Mouse (Mus musculus): ENCODE results near the gene March2. TPM values are rescaled to one million over a fixed set of nuclear protein-coding genes. Genes with fewer than 3 reads are reported as not detected.

Gene March2
- 17.1 and 19.1 TPM in 2 replicates for polyA plus RNA-seq (2011; ENCODE audit: insufficient read depth, insufficient read length, low read depth, missing spikeins)

GRCm38 (mm10) chr17:33718384-33718881 lies at the start of gene March2:
Gene March2, minus strand, starts transcription at chr17:33718670.
- peak within 1 kb of the TSS; percentile 59 for H3K9ac ChIP-seq (ENCODE audit: low read depth, poor library complexity, severe bottlenecking)
- peak within 1 kb of the TSS; percentile 77 for H3K4me3 ChIP-seq (ENCODE audit: low read depth, low read length)
- no peaks in the 10 kb centered on the region for H3K9me3 ChIP-seq (replicated peaks; ENCODE audit: control insufficient read depth, insufficient read depth, low read length, poor library complexity, severe bottlenecking)
- H3K27ac ChIP-seq (ENCODE audit: insufficient read depth, low read length) = no peak within 1 kb of the TSS
- H3K36me3 ChIP-seq (ENCODE audit: control insufficient read depth, insufficient read depth, low read length, poor library complexity, severe bottlenecking) = no peaks in the 10 kb centered on the region
- no peaks in the 10 kb centered on the region for H3K4me1 ChIP-seq (ENCODE audit: control insufficient read depth, insufficient read depth, low read length)
- TF ChIP-seq EP300 (IDR thresholded peaks at IDR 0.05; ENCODE audit: insufficient read depth, low read depth, low read length) (no peak), CTCF (IDR thresholded peaks at IDR 0.05; ENCODE audit: low read depth, low read length) (no peak), POLR2A (IDR thresholded peaks at IDR 0.05; ENCODE audit: insufficient read depth, low read length) (no peak)
- no peaks in the 10 kb centered on the region for H3K27me3 ChIP-seq (ENCODE audit: control insufficient read depth, insufficient read depth, low read length, poor library complexity, severe bottlenecking)

DNA sequence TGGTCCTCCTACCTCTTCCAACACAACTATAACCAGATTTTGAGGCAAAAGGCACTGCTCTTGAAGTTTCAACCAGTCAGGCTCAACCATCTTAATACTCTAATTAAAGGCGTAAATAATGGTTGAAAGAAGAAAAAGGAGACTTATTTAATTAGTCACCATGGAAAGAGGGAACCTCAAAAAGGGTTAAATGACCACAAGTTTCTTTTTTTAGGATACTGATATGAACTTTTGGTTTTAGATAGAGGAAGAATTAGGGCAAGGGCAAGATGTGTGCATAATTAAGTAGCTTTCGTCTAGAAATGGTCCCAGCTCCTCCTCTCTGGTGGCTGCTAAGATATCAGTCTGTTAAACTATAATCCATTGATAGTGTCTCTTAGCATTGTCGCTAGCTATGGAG lies 47.9 kb upstream of the March2 start:
- no peak for TF ChIP-seq EP300 (IDR thresholded peaks at IDR 0.05; ENCODE audit: insufficient read depth, low read depth, low read length)
- H3K36me3 ChIP-seq (ENCODE audit: control insufficient read depth, insufficient read depth, low read length, poor library complexity, severe bottlenecking) = no peaks in the 10 kb centered on the region
- H3K9ac ChIP-seq (ENCODE audit: low read depth, poor library complexity, severe bottlenecking) = no peak overlapping the region
- no peaks in the 10 kb centered on the region; the same call in 1 of the 2 replicates for H3K27me3 ChIP-seq (ENCODE audit: control insufficient read depth, insufficient read depth, low read length, poor library complexity, severe bottlenecking)
- H3K27ac ChIP-seq (ENCODE audit: insufficient read depth, low read length) = no peak overlapping the region
- H3K4me1 ChIP-seq (ENCODE audit: control insufficient read depth, insufficient read depth, low read length) = no peaks in the 10 kb centered on the region
- H3K9me3 ChIP-seq (replicated peaks; ENCODE audit: control insufficient read depth, insufficient read depth, low read length, poor library complexity, severe bottlenecking) = no peaks in the 10 kb centered on the region
- no peak overlapping the region for H3K4me3 ChIP-seq (ENCODE audit: low read depth, low read length)

DNA sequence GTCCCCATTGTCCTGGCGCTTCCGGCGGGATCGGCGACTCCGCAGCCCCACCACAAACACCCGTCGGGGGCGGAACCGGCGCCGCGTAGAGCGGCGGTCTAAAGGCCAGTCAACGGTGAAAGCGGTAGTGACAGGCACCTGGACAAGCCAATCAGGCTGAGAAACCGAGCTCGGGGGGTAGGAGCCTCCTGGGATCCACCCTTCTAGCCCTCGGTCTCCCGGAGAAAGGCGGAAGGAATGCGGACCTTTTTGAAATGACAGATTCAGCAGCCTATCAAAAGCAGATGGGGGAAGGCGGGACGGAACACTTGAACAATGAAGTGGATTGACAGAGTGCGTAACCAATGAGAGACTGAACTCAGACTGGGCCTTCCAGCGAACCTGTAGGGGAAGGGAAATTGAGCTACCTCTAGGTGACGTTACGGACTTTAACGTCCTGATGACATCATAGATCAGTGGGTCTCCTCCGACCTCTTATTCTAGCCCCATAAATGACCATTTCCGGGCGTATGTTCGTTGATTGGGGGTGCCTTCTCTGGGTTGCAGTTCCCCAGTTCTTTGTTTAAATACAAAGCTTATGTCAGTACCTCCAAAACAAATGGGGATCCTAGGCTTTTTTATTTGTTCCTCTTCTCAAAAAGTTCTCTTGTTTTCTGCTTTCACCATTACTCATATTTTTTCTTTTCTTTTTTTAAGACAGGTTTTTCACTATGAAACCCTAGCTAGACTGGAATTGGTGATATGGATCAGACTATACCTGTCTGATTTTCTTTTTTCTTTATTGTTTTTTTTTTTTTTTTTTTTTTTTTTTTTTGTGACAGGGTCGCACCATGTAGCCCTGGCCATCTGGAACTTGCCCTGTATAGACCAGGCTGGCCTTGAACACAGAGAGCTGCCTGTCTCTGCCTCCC lies 42.0 kb upstream of the March2 start, which contains the start of gene Rab11b:
Gene Rab11b, minus strand, starts transcription at position 276 of the 911 bp plus-strand sequence.
- no peaks in the 10 kb centered on the region for H3K27me3 ChIP-seq (ENCODE audit: control insufficient read depth, insufficient read depth, low read length, poor library complexity, severe bottlenecking)
- no peaks in the 10 kb centered on the region for H3K9me3 ChIP-seq (replicated peaks; ENCODE audit: control insufficient read depth, insufficient read depth, low read length, poor library complexity, severe bottlenecking)
- H3K9ac ChIP-seq (ENCODE audit: low read depth, poor library complexity, severe bottlenecking) = peak within 1 kb of the TSS; percentile 85
- TF ChIP-seq CTCF (IDR thresholded peaks at IDR 0.05; ENCODE audit: low read depth, low read length) (no peak), EP300 (IDR thresholded peaks at IDR 0.05; ENCODE audit: insufficient read depth, low read depth, low read length) (no peak), POLR2A (IDR thresholded peaks at IDR 0.05; ENCODE audit: insufficient read depth, low read length) (no peak)
- H3K27ac ChIP-seq (ENCODE audit: insufficient read depth, low read length) = peak within 1 kb of the TSS; percentile 82
- H3K4me1 ChIP-seq (ENCODE audit: control insufficient read depth, insufficient read depth, low read length) = peaks cover under 1% of the 10 kb centered on the region
- H3K36me3 ChIP-seq (ENCODE audit: control insufficient read depth, insufficient read depth, low read length, poor library complexity, severe bottlenecking) = no peaks in the 10 kb centered on the region
- H3K4me3 ChIP-seq (ENCODE audit: low read depth, low read length) = peak within 1 kb of the TSS; percentile 77

GRCm38 (mm10) chr17:33759767-33760254 lies 41.3 kb upstream of the March2 start:
- H3K4me3 ChIP-seq (ENCODE audit: low read depth, low read length) = peak overlapping the region; percentile 77
- H3K36me3 ChIP-seq (ENCODE audit: control insufficient read depth, insufficient read depth, low read length, poor library complexity, severe bottlenecking) = no peaks in the 10 kb centered on the region
- H3K4me1 ChIP-seq (ENCODE audit: control insufficient read depth, insufficient read depth, low read length) = peaks cover 5% of the 10 kb centered on the region
- H3K9ac ChIP-seq (ENCODE audit: low read depth, poor library complexity, severe bottlenecking) = peak overlapping the region; percentile 85
- peak overlapping the region; percentile 82 for H3K27ac ChIP-seq (ENCODE audit: insufficient read depth, low read length)
- H3K9me3 ChIP-seq (replicated peaks; ENCODE audit: control insufficient read depth, insufficient read depth, low read length, poor library complexity, severe bottlenecking) = no peaks in the 10 kb centered on the region
- no peaks in the 10 kb centered on the region for H3K27me3 ChIP-seq (ENCODE audit: control insufficient read depth, insufficient read depth, low read length, poor library complexity, severe bottlenecking)
- TF ChIP-seq EP300 (IDR thresholded peaks at IDR 0.05; ENCODE audit: insufficient read depth, low read depth, low read length) = no peak
- no peak for TF ChIP-seq CTCF (IDR thresholded peaks at IDR 0.05; ENCODE audit: low read depth, low read length)
- TF ChIP-seq POLR2A (IDR thresholded peaks at IDR 0.05; ENCODE audit: insufficient read depth, low read length) = no peak

- no peak overlapping the region for H3K9ac ChIP-seq (ENCODE audit: low read depth, poor library complexity, severe bottlenecking)
- H3K4me3 ChIP-seq (ENCODE audit: low read depth, low read length) = no peak overlapping the region
- H3K36me3 ChIP-seq (ENCODE audit: control insufficient read depth, insufficient read depth, low read length, poor library complexity, severe bottlenecking) = no peaks in the 10 kb centered on the region
- TF ChIP-seq POLR2A (IDR thresholded peaks at IDR 0.05; ENCODE audit: insufficient read depth, low read length) (no peak), CTCF (IDR thresholded peaks at IDR 0.05; ENCODE audit: low read depth, low read length) (no peak), EP300 (IDR thresholded peaks at IDR 0.05; ENCODE audit: insufficient read depth, low read depth, low read length) (no peak)
- H3K27ac ChIP-seq (ENCODE audit: insufficient read depth, low read length) = no peak overlapping the region
- no peaks in the 10 kb centered on the region for H3K27me3 ChIP-seq (ENCODE audit: control insufficient read depth, insufficient read depth, low read length, poor library complexity, severe bottlenecking)
- H3K9me3 ChIP-seq (replicated peaks; ENCODE audit: control insufficient read depth, insufficient read depth, low read length, poor library complexity, severe bottlenecking) = no peaks in the 10 kb centered on the region
- H3K4me1 ChIP-seq (ENCODE audit: control insufficient read depth, insufficient read depth, low read length) = peaks cover 5% of the 10 kb centered on the region
Measured at GRCm38 (mm10) chr17:33757231-33757630, 38.8 kb upstream of the March2 start.
